Mouse (Mus musculus) heart, adult 2 months (tissue): ENCODE measurements around the gene Agap1.

ENCODE experiments used
- CTCF ChIP-seq: fragments of 200-600 bp; IDR thresholded peaks from 2 replicates; pipeline ENCODE4 v1.8.1; 2022; ENCODE audit warnings: antibody characterized with exemption, mild to moderate bottlenecking, moderate library complexity
- EP300 ChIP-seq: fragments of 200-500 bp; IDR thresholded peaks from 2 replicates; pipeline ENCODE4 v1.6.1; 2011; ENCODE audit warnings: low read depth, low read length, control low read depth; ENCODE audit not compliant: insufficient read depth
- POLR2A ChIP-seq: fragments of 200-500 bp; IDR thresholded peaks from 2 replicates; pipeline ENCODE4 v1.6.1; 2011; ENCODE audit warnings: mild to moderate bottlenecking, low read depth, low read length, control low read depth; ENCODE audit not compliant: insufficient read depth

DNA sequence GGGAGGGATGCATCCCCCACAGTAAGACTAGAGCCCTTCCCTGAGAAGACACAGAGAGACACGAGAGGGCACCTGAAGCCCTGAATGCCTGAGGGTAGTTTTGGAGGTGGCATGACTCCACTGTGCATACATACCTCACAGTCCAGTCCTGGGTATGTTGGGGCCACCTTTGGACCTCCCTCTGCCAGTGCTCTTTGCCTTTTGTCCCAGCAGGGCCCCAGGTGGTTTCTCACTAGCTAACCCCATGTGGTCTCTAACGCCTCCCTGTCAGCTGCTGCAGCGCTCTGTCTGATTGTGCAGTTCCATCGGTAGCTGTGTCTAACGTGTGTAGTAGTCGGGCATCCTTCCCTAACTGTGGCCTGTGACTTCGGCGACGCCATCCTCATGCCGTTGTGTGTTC, 172.3 kb downstream of the Agap1 start:
- TF ChIP-seq CTCF (no peak), POLR2A (no peak), EP300 (no peak)
